Mouse (Mus musculus) hindbrain, embryonic 12.5 days (tissue): ENCODE measurements at regions not wholly inside any gene's neighbourhood (a gene's known extent, or its start where the extent isn't known, plus 50 kb on each side); places are given as distances from the start of the nearest gene placed in this dataset.

Source experiments
- ATAC-seq: fragments of 200-750 bp; cut with Nextera tagmentation; 2 replicates; pipeline ENCODE4 v1.8.0; 2017; ENCODE audit warnings: moderate TSS enrichment; ENCODE audit not compliant: low FRiP score
- H3K27ac ChIP-seq: fragments of 300-500 bp; sonication (generic); 2 replicates; pipeline ENCODE4 v1.5.1; 2016; ENCODE audit warnings: mild to moderate bottlenecking
- H3K27me3 ChIP-seq: fragments of 300-500 bp; sonication (generic); 2 replicates; pipeline ENCODE4 v1.6.1; 2016; ENCODE audit warnings: mild to moderate bottlenecking
- H3K36me3 ChIP-seq: fragments of 300-500 bp; sonication (generic); 2 replicates; pipeline ENCODE4 v1.6.1; 2016; ENCODE audit warnings: mild to moderate bottlenecking
- H3K4me1 ChIP-seq: fragments of 300-500 bp; sonication (generic); 2 replicates; pipeline ENCODE4 v1.6.1; 2016
- H3K4me2 ChIP-seq: fragments of 300-500 bp; sonication (generic); replicated peaks from 2 replicates; pipeline ENCODE4 v1.6.1; 2016; ENCODE audit warnings: mild to moderate bottlenecking
- H3K4me3 ChIP-seq: fragments of 300-500 bp; sonication (generic); 2 replicates; pipeline ENCODE4 v1.5.1; 2016; ENCODE audit warnings: mild to moderate bottlenecking
- H3K9ac ChIP-seq: fragments of 300-500 bp; sonication (generic); 2 replicates; pipeline ENCODE4 v1.6.1; 2016; ENCODE audit warnings: mild to moderate bottlenecking, moderate library complexity
- H3K9me3 ChIP-seq: fragments of 300-500 bp; sonication (generic); replicated peaks from 2 replicates; pipeline ENCODE4 v1.6.1; 2016; ENCODE audit warnings: mild to moderate bottlenecking
- WGBS: fragments of 180-500 bp; shearing (Covaris S2); methylation state at CpG from one replicate; pipeline ENCODE4 v1.1.7; 2016; 5-methylcytosine and 5-hydroxymethylcytosine counted together

DNA sequence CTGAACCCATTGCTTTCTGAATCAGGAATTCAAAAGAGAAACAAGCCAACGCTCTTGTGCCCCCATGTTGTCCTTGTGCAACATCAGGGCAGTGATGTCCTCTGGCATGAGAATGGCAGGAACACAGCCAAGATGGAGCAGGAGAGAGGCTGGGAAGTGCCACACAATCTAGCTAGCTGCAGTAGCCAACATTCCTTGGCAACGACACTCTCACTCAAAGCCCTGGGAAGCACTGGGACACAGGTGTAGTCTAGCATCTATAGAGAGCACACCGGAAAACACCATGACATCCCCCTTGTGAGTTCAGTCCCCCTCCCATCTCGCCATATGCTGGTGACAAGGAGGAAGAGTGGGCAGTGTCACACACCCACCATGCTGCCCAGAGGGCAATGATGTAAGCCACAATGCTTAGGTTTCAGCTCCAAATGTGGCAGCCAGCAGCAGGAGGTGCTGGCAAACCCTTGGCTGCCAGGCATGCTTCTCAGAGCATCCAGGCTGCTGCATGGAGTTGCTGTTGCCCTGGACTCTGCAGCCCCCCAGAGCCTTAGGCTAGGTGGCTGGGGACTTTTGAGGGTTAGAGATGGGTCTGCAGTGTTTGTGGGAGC is 123.0 kb downstream of the Slc38a6 start:
- peaks cover 28% of the 10 kb centered on the region for H3K4me1 ChIP-seq
- no peaks in the 10 kb centered on the region for H3K9me3 ChIP-seq
- no peak overlapping the region for H3K27ac ChIP-seq
- 90% methylated on average over 4 of the region's 4 CpGs for WGBS
- H3K9ac ChIP-seq: no peak overlapping the region
- H3K4me2 ChIP-seq: no peak overlapping the region
- no peak overlapping the region for H3K4me3 ChIP-seq
- ATAC-seq: no peak
- H3K36me3 ChIP-seq: no peaks in the 10 kb centered on the region
- H3K27me3 ChIP-seq: no peaks in the 10 kb centered on the region

DNA sequence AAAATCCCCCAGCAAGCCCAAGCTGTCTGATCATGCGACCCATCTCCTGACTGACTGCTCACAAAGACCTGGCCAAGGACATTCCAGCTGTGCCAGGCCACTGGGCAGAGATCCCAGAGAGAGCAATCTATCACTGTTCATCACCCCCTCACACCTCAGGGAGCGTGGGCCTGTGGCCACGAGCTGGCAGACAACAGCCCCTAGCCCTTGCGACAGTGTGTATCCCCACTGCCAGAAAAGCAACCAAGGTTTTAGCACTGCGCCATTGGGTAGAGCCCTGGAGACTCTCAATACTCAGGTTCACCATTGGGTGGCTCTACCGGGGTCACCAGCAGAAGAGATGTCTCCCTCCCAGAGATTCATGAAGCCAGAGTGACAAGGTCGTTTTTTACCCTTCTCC is 122.0 kb downstream of the Slc38a6 start:
- H3K9ac ChIP-seq: no peak overlapping the region
- no peak overlapping the region for H3K4me2 ChIP-seq
- peaks cover 27% of the 10 kb centered on the region for H3K4me1 ChIP-seq
- WGBS: 76% methylated on average over 7 of the region's 7 CpGs
- H3K27me3 ChIP-seq: no peaks in the 10 kb centered on the region
- H3K4me3 ChIP-seq: no peak overlapping the region
- no peaks in the 10 kb centered on the region for H3K9me3 ChIP-seq
- no peak overlapping the region for H3K27ac ChIP-seq
- no peak for ATAC-seq
- no peaks in the 10 kb centered on the region for H3K36me3 ChIP-seq

DNA sequence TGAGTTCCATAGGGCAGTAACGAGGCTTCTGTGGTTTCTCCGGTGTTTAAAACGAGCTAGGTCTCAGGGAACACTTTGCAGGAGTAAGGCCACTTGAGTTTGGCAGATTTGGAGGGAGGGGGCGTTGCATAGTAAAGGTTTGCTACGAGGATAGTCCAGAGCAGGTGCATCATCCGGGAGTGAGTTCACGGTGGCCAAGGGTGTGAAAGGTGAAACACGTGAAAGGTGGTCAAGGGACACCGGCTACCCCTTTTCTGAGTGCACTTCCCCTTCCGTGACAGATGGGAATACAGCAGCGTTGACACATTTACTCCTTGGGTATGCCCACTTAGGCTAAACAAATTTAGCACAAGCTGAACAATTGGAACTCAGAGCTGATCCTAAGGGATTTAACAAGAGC is 121.6 kb downstream of the Slc38a6 start:
- no peak overlapping the region for H3K4me3 ChIP-seq
- no peaks in the 10 kb centered on the region for H3K9me3 ChIP-seq
- no peak overlapping the region for H3K9ac ChIP-seq
- no peak for ATAC-seq
- H3K27me3 ChIP-seq: no peaks in the 10 kb centered on the region
- H3K4me1 ChIP-seq: peaks cover 23% of the 10 kb centered on the region
- no peak overlapping the region for H3K27ac ChIP-seq
- 84% methylated on average over 11 of the region's 11 CpGs for WGBS
- no peaks in the 10 kb centered on the region for H3K36me3 ChIP-seq
- no peak overlapping the region for H3K4me2 ChIP-seq

DNA sequence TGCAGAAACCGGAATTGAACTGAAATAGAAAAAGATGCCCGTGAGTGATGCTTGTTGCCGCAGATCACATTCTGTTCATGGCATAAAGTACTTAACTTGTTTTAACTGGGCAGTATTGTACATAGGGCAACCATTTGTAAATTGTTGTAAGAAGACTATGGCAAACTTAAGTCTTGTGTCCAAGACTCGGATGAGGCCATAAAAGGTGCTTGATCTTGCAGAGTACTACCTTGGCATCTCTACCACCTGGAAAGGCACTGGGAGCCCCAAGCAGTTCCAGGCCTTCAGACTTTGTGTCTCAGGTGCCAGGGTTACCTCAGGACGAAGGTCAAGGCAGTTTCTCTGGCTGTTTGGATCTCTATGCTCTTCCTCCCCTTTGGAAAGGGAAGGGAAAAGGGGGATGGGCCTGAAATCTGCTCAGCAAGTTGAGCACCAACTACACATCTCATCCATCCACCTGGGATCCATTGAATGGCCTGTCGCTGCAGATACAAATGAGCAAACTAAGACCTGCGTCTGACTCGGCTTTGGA is 120.0 kb downstream of the Slc38a6 start:
- H3K9me3 ChIP-seq: no peaks in the 10 kb centered on the region
- H3K4me3 ChIP-seq: no peak overlapping the region
- 88% methylated on average over 8 of the region's 8 CpGs for WGBS
- no peak overlapping the region for H3K9ac ChIP-seq
- peaks cover 14% of the 10 kb centered on the region for H3K4me1 ChIP-seq
- no peaks in the 10 kb centered on the region for H3K36me3 ChIP-seq
- no peak overlapping the region for H3K4me2 ChIP-seq
- ATAC-seq: no peak
- no peak overlapping the region for H3K27ac ChIP-seq
- H3K27me3 ChIP-seq: no peaks in the 10 kb centered on the region

DNA sequence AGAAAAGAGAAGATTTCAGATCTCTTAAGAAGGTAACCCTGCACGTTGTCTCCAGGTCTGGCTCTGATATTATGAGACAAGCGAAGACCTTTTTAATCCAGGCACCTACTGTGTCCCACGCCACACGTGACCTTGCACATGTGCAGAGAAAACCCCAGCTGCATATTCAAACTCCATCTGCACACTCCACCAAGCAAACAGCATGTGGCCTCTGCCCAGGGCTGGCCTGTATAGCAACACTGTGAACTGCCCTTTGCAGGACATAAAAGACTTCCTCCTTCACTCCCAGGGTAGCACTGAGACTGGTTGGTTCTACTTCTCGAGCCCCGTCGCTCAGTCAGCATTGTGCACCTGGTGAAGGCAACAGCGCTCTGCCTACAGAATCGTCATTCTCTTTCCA is 119.0 kb downstream of the Slc38a6 start:
- Histone ChIP-seq H3K9ac (no peak overlapping the region), H3K27ac (no peak overlapping the region), H3K9me3 (no peaks in the 10 kb centered on the region), H3K36me3 (no peaks in the 10 kb centered on the region), H3K4me3 (no peak overlapping the region), H3K4me2 (no peak overlapping the region), H3K27me3 (no peaks in the 10 kb centered on the region), H3K4me1 (peaks cover 14% of the 10 kb centered on the region)
- 63% methylated on average over 9 of the region's 9 CpGs for WGBS
- ATAC-seq: no peak

DNA sequence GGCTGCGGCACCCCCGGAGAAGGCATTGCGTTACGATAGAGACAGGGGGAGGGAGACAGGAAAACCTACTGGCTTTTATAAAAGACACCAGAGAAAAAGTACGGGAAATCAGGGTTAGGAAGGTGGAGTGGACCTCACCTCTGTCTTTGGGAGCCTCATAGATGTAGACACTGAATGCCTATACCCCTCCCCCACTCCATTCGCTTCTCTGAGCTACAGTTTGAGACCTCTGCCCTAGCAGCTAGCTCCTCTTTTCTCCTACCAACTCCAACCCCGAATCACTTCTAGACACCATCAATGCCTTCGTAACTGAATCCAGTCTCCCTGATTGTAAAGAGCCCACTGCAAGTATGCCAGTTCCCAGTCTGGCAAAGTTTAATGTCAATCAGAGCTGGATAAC is 118.5 kb downstream of the Slc38a6 start:
- Histone ChIP-seq H3K36me3 (no peaks in the 10 kb centered on the region), H3K4me1 (peaks cover 14% of the 10 kb centered on the region), H3K4me3 (no peak overlapping the region), H3K4me2 (no peak overlapping the region), H3K27me3 (no peaks in the 10 kb centered on the region), H3K9me3 (no peaks in the 10 kb centered on the region), H3K9ac (no peak overlapping the region), H3K27ac (no peak overlapping the region)
- 62% methylated on average over 8 of the region's 8 CpGs for WGBS
- no peak for ATAC-seq

DNA sequence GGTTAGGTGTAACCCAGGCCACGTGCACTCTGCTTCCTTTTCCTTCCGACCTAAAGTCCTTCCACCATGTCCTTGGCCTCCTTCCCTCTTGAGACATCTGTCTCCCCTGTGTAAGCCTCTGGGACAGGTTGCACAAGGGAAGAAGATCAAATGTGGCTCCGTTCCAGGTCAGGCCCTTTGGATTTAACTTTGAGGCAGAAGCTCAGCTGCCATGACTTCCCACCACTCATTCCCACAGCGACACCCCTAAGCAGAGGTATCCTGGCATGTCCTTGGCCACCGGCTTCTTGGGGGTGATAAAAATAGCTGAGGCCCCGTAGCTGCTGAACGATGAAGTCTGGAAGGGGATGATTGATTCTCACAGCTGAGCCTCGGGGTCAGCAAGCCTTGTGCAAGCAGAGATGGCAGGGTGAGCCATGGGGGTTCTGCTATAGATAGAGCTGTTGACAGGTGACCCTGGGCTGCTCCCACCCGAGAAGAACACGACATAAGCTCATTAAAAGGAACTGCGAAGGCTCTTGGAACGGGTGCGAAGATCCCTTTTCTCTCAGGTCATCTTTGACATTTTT is 117.4 kb downstream of the Slc38a6 start:
- no peaks in the 10 kb centered on the region for H3K9me3 ChIP-seq
- H3K4me2 ChIP-seq: no peak overlapping the region
- no peak overlapping the region for H3K4me3 ChIP-seq
- H3K27me3 ChIP-seq: no peaks in the 10 kb centered on the region
- no peaks in the 10 kb centered on the region for H3K36me3 ChIP-seq
- ATAC-seq: no peak
- 68% methylated on average over 13 of the region's 13 CpGs for WGBS
- no peak overlapping the region for H3K27ac ChIP-seq
- H3K4me1 ChIP-seq: peaks cover 14% of the 10 kb centered on the region
- no peak overlapping the region for H3K9ac ChIP-seq
